Comparison of ENCODE assay signal across 13 mouse cellular contexts in the genomic region with DNA sequence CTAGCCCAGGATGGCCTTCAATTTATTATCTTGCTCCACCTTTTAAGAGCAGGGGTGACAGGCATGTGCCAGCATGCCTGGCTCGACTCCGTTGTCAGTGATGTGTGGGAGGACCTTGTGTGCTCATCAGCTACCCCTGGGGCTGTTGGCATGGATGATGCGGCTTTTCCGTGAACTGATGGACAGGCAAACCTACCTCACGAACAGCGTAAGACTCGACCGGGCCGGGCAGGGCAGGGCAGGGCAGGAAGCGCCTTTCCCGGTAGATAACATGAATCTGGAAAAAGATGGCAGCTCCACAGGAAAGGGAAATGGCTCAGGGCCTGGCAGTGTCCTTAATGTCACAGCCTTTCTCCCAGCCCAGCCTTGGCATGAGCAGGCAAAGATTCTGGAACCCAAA. TPM values are rescaled to one million over a fixed set of nuclear protein-coding genes. Genes with fewer than 3 reads are reported as not detected.
A peak's percentile ranks its signal among the peaks of the same experiment; 100 is the strongest.
DNase-seq lines count a peak whose midpoint lies in the region; ATAC-seq and TF ChIP-seq lines count a peak whose summit lies in the region.
"Had no signal": no experiment of that assay in that cellular context is flagged by ENCODE, and none has a peak within 500 bp of the region (broad histone marks: within the 10 kb centered on the region; RNA-seq: fewer than 3 reads in every experiment).

No protein-coding gene starts in this region.

- no peak for TF ChIP-seq CTCF in lung, adult 2 months (IDR thresholded peaks at IDR 0.05; ENCODE audit: insufficient read depth, low read length)

- no peaks in the 10 kb centered on the region for H3K27me3 ChIP-seq in forebrain, embryonic 13.5 days
- H3K27me3 ChIP-seq: Patski had no signal

- H3K9ac ChIP-seq in forebrain, embryonic 13.5 days = no peak overlapping the region

- no peak for TF ChIP-seq POLR2A in lung, adult 2 months (IDR thresholded peaks at IDR 0.05; ENCODE audit: borderline replicate concordance, extremely low read depth, low read depth, low read length)

- no peak overlapping the region for H3K4me2 ChIP-seq in forebrain, embryonic 13.5 days

- no peak overlapping the region for H3K4me3 ChIP-seq in lung, adult 2 months (replicated peaks; ENCODE audit: extremely low read depth, low read depth, low read length)
- H3K4me3 ChIP-seq in forebrain, embryonic 13.5 days = no peak overlapping the region

- no peak for ATAC-seq in cerebellum, adult (ENCODE audit: insufficient number of reproducible peaks, low FRiP score, low TSS enrichment)
- ATAC-seq in monocyte, adult 5-6 weeks (replicated peaks; ENCODE audit: insufficient number of reproducible peaks, low FRiP score, low TSS enrichment, poor library complexity, severe bottlenecking) = no peak
- ATAC-seq in forebrain, embryonic 13.5 days = no peak
- ATAC-seq: hindbrain, postnatal 0 days; Patski had no signal

- H3K36me3 ChIP-seq in forebrain, embryonic 13.5 days (ENCODE audit: poor library complexity, severe bottlenecking) = peaks cover 9% of the 10 kb centered on the region; the same call in 1 of the 2 replicates

- H3K27ac ChIP-seq in forebrain, embryonic 13.5 days = no peak overlapping the region
- H3K27ac ChIP-seq: hindbrain, postnatal 0 days had no signal

- WGBS in lung, adult 2 months = 56% methylated on average over 11 of the region's 11 CpGs
- WGBS in forebrain, embryonic 13.5 days = 97% methylated on average over 11 of the region's 11 CpGs

- peaks cover 24% of the 10 kb centered on the region for H3K4me1 ChIP-seq in lung, adult 2 months (ENCODE audit: control insufficient read depth, insufficient read depth, low read length)
- H3K4me1 ChIP-seq in forebrain, embryonic 13.5 days = peaks cover 20% of the 10 kb centered on the region

- no peaks in the 10 kb centered on the region for H3K9me3 ChIP-seq in forebrain, embryonic 13.5 days (replicated peaks)

- peak; percentile 30 for DNase-seq in cerebellum, adult 11-12 months
- DNase-seq in lung, adult 18-20 months = peak; percentile 53 to 70
- DNase-seq in lung, adult 2 months = no peak
- peak; percentile 36 for DNase-seq in induced T-regulatory cell, adult 2 months (ENCODE audit: low read depth)
- peak; percentile 76 for DNase-seq in lung, postnatal 25 days (ENCODE audit: low spot score)
- DNase-seq: heart, adult 18-20 months; heart, postnatal 14 days; thymus, postnatal 4 days had no signal

RNA-seq across cellular contexts. Expression of a gene that starts 3.8 kb away (rescaled TPM):
- 192 and 271 TPM in 2 replicates for polyA plus RNA-seq in lung, adult 2 months (2012; rRNA removed)
- 230 to 297 TPM (median 259 TPM) in 3 replicates for total RNA-seq in monocyte, adult 5-6 weeks (2017)
- 63.6 and 68.3 TPM in 2 replicates for polyA plus RNA-seq in forebrain, embryonic 13.5 days (2015; fragmentation: Nextera tagmentation; extraction: Ambion mirVana)

RNA-seq across cellular contexts. Expression of a gene that starts 12.1 kb away (rescaled TPM):
- 21.4 and 33.9 TPM in 2 replicates for polyA plus RNA-seq in lung, adult 2 months (2012; rRNA removed)
- 1.6 to 2.0 TPM (median 1.8 TPM) in 3 replicates for total RNA-seq in monocyte, adult 5-6 weeks (2017)
- 0.39 and 0.52 TPM in 2 replicates for polyA plus RNA-seq in forebrain, embryonic 13.5 days (2015; fragmentation: Nextera tagmentation; extraction: Ambion mirVana)
- total RNA-seq: heart, adult 18-20 months had no signal
- polyA plus RNA-seq: Patski had no signal

RNA-seq across cellular contexts. Expression of a gene that starts 33.1 kb away (rescaled TPM):
- 33.5 and 34.7 TPM in 2 replicates for polyA plus RNA-seq in lung, adult 2 months (2012; rRNA removed)
- total RNA-seq in monocyte, adult 5-6 weeks (2017) = 58.8 to 83.6 TPM (median 66.5 TPM) in 3 replicates
- 85.4 and 88.3 TPM in 2 replicates for polyA plus RNA-seq in forebrain, embryonic 13.5 days (2015; fragmentation: Nextera tagmentation; extraction: Ambion mirVana)

RNA-seq across cellular contexts. Expression of a gene that starts 36.5 kb away (rescaled TPM):
- polyA plus RNA-seq in lung, adult 2 months (2012; rRNA removed) = 16.9 and 21.5 TPM in 2 replicates
- total RNA-seq in monocyte, adult 5-6 weeks (2017) = 91.2 to 154 TPM (median 120 TPM) in 3 replicates
- 15.4 and 20.1 TPM in 2 replicates for polyA plus RNA-seq in forebrain, embryonic 13.5 days (2015; fragmentation: Nextera tagmentation; extraction: Ambion mirVana)

RNA-seq across cellular contexts. Expression of a gene that starts 43.4 kb away (rescaled TPM):
- 31.8 and 35.2 TPM in 2 replicates for polyA plus RNA-seq in lung, adult 2 months (2012; rRNA removed)
- 47.3 to 58.8 TPM (median 54.8 TPM) in 3 replicates for total RNA-seq in monocyte, adult 5-6 weeks (2017)
- polyA plus RNA-seq in forebrain, embryonic 13.5 days (2015; fragmentation: Nextera tagmentation; extraction: Ambion mirVana) = 310 and 349 TPM in 2 replicates

Comparison
In these comparisons a context has a peak if more than half of its experiments do, and no peak if none do; other contexts are left out.
1. RNA of a gene that starts 12.1 kb away (polyA plus RNA-seq): 21.4 to 33.9 TPM in lung, adult 2 months; 0.39 to 0.52 TPM in forebrain, embryonic 13.5 days; every median in the first group is over 10 times any median in the second.